Mouse (Mus musculus): ENCODE measurements around the gene Dcaf12l1. TPM values are rescaled to one million over a fixed set of nuclear protein-coding genes. Genes with fewer than 3 reads are reported as not detected.
"Not testable (repeated sequence)": the region's sequence is repeated elsewhere in the genome, so short reads cannot be mapped to it uniquely, and the experiment has no call there.

Gene Dcaf12l1
- 1 to 10 TPM; 4.2 to 7.4 (median 5.4) TPM for total RNA-seq (2022)

DNA sequence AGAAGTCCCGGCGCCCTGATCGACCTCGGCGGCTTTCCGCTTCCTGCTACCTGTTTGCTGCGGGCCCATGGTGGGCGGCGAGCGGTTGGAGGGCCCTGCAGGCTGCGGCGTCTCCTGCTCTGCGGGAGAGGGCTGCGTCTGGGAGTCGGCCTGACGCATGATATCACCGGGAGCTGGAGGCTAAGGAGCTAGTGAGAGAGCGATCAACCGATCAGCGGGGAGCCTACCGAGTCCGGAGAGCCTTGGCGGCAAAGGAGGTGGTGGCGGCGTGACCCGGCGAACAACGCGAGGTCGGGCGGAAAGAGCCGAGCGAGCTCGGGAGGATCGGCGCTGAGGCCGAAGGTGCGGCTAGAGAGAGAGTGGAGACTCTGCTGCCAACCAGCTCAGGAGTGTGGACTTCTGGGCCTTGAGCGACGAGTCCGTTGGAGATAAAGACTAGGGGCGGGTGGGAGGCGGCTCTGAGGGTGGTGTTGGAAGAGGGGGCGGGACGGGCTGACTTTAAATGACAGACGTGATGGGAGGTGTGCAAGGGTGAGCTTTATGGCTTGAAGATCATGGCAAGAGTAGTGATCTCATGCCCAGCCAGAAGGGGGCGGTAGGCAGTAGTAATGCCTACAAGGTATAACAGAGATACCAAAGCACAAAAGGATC, at the start of gene Dcaf12l1:
Gene Dcaf12l1 (minus strand): TSS at position 437 of the 651 bp plus-strand sequence.
- peak; percentile 21 for DNase-seq

DNA sequence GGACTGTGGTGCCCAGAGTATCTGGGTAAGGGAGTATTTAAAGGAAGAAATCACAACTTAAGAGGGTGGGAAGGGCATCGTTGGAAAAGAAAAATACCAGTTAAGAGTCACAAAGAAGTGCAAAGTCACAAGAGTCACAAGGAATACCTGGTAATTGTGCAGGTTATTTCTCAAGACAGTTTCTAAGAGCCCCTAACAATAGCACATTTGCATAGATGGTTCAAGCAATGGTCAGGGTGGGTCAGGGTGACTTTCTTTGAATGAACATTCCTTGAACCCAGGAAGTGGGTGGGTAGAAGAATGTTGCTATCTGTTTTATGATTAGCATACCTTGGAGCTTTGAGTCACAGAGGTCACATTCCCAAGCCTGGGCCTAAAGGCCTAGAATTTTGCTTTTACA, 19.4 kb upstream of the Dcaf12l1 start:
- not testable (repeated sequence) for DNase-seq

DNA sequence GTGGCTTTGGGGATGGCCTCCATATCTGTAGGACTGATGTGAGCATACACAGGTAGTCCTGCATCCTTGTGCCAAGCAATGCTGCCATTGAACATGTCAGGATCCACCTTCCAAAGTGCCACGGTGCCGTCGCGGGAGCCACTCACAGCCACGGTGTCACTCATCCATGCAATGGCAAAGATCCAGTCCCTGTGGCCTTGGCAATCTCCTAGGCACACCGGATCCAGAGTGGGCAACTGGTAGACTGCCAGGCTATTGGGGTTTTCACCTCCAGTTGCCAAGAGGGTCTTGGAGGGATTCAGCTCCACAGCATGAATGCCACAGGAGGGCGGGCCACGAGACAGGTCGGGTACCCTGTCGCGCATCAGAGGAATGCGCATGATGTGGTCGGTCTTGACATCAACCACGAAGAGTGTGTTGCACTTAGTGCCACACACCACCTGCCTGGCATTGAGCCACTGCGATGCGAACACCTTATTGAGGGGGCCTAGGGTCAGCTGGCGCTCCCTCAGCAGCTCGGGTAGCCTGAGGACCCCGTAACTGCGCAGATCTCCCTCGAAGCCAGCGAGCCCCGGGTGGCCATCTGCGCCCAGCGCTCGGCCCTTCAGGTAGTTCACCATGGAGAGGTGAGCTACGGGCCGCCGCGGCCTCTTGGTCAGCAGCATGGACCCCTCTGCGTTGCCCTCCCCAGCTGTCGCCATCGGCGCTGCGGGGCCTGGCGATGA, 799 bp downstream of the Dcaf12l1 start:
- no peak for DNase-seq

Measured in adrenal gland, adult 8-10 months (tissue).